Mouse (Mus musculus): ENCODE data around the gene Vsig10l. TPM values are rescaled to one million over a fixed set of nuclear protein-coding genes. Genes with fewer than 3 reads are reported as not detected.

Vsig10l gene
- polyA plus RNA-seq (2014; fragmentation: Nextera tagmentation; extraction: Ambion mirVana): 1.1 and 1.9 TPM in 2 replicates

GRCm38 (mm10) chr7:43462851-43463250 is at the start of gene Vsig10l:
Gene Vsig10l, plus strand, starts transcription at chr7:43463151.
- H3K4me3 ChIP-seq (ENCODE audit: low read depth, low read length): no peak within 1 kb of the TSS
- peaks cover 3% of the 10 kb centered on the region for H3K4me1 ChIP-seq (replicated peaks; ENCODE audit: control insufficient read depth, insufficient read depth, low read length)
- no peak for ATAC-seq (replicated peaks; ENCODE audit: low FRiP score)
- WGBS: 63% methylated on average over 4 of the region's 4 CpGs
- no peak within 1 kb of the TSS for H3K9ac ChIP-seq (ENCODE audit: low read depth, low read length)
- no peaks in the 10 kb centered on the region for H3K36me3 ChIP-seq (ENCODE audit: control insufficient read depth, insufficient read depth, low read length)
- H3K27ac ChIP-seq (ENCODE audit: low read depth, low read length): no peak within 1 kb of the TSS
- H3K4me2 ChIP-seq: no peak within 1 kb of the TSS
- no peaks in the 10 kb centered on the region for H3K9me3 ChIP-seq (ENCODE audit: control insufficient read depth, low read length)
- DNase-seq (ENCODE audit: low spot score): no peak
- peaks cover 4% of the 10 kb centered on the region for H3K27me3 ChIP-seq (replicated peaks; ENCODE audit: control insufficient read depth, insufficient read depth, low read length)

DNA sequence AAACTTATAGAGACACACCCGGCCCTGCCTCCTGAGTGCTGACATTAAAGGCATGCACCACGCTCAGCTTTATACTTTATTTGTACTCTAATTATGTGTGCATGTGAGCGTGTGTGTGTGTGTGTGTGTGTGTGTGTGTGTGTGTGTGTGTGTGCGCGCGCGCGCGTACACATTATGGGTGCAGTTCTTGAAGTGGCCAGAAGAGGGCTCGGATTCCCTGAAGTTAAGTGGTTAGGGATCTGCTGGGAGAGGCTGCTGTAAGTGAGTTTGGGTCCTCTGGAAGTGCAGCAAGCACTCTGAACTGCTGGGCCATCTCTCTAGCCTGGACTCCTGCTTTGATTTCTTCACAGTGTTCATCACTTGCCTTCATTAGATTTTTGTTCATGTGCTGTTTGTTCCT is 45.7 kb upstream of the Vsig10l start:
- H3K27ac ChIP-seq (ENCODE audit: low read depth, low read length): no peak overlapping the region
- no peaks in the 10 kb centered on the region for H3K4me1 ChIP-seq (replicated peaks; ENCODE audit: control insufficient read depth, insufficient read depth, low read length)
- no peaks in the 10 kb centered on the region for H3K27me3 ChIP-seq (replicated peaks; ENCODE audit: control insufficient read depth, insufficient read depth, low read length)
- H3K4me3 ChIP-seq (ENCODE audit: low read depth, low read length): no peak overlapping the region
- DNase-seq (ENCODE audit: low spot score) (no peak), ATAC-seq (replicated peaks; ENCODE audit: low FRiP score) (no peak)
- 80% methylated on average over 10 of the region's 10 CpGs for WGBS
- peaks cover 3% of the 10 kb centered on the region; the same call in 1 of the 2 replicates for H3K9me3 ChIP-seq (ENCODE audit: control insufficient read depth, low read length)
- no peak overlapping the region for H3K4me2 ChIP-seq
- no peaks in the 10 kb centered on the region for H3K36me3 ChIP-seq (ENCODE audit: control insufficient read depth, insufficient read depth, low read length)
- no peak overlapping the region for H3K9ac ChIP-seq (ENCODE audit: low read depth, low read length)

DNA sequence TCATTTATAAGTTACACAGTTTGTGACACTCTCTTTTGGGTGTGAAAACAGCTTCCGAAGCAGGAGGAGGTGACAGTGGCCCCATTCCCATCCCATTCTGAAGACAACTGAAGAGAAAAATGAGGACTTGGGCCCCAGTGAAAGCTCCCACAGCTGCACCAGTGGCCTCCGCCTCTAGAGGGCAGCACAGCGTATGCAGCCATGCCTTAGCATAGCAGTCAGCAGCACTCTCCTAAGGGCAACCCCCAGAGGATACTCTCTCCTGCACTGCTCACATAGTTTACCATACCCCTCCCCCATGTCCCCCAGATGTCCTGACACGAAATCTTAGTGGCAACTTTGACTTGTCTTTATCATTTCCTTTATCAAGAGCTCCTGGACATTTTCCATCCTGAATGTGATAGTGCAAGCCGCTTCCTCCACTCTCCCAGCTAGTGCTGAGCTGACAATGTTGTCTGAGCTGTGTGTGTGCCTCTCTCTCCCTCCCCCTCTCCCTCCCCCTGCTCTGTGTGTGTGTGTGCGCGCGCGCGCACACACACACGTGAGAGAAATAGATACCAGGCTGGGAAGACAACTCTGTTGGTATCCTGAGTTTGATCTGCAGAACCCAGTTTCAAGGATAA is 39.8 kb upstream of the Vsig10l start:
- ATAC-seq (replicated peaks; ENCODE audit: low FRiP score): peak; percentile 90
- Histone ChIP-seq H3K4me3 (ENCODE audit: low read depth, low read length) (no peak overlapping the region), H3K27ac (ENCODE audit: low read depth, low read length) (no peak overlapping the region), H3K27me3 (replicated peaks; ENCODE audit: control insufficient read depth, insufficient read depth, low read length) (no peaks in the 10 kb centered on the region), H3K4me1 (replicated peaks; ENCODE audit: control insufficient read depth, insufficient read depth, low read length) (peaks cover 3% of the 10 kb centered on the region; the same call in 1 of the 2 replicates), H3K4me2 (peak overlapping the region; percentile 35), H3K36me3 (ENCODE audit: control insufficient read depth, insufficient read depth, low read length) (no peaks in the 10 kb centered on the region), H3K9me3 (ENCODE audit: control insufficient read depth, low read length) (no peaks in the 10 kb centered on the region), H3K9ac (ENCODE audit: low read depth, low read length) (no peak overlapping the region)
- peak; percentile 72 for DNase-seq (ENCODE audit: low spot score)
- WGBS: 17% methylated on average over 11 of the region's 11 CpGs

DNA sequence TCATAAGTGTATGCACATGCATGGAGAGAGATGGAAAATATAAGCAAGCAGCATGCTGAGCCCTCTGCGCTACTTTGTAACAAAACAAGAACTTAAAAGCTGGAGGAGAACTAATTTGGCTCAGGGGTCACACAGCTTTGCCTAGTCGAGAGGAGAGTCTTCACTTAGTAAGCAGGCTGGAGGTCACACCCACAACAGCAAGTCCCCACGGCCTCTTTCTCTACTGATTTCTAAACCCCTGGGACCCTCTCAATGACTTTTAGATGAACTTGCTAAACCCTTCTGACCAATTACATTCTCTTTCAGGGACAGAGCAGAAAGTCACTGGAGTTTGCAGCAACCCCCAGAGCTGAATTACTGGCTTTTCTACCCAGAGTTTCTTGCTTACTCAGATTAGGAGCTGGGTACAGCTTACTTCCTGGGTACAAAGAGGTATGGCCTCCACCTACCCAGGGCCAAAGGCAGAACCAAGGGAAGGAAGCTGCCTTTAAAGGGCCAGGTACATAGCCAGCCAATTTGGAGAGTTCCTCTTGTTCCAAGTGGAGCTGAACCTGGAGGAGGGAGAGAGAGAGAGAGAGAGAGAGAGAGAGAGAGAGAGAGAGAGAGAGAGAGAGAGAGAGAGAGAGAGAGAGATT is 38.8 kb upstream of the Vsig10l start:
- no peaks in the 10 kb centered on the region for H3K27me3 ChIP-seq (replicated peaks; ENCODE audit: control insufficient read depth, insufficient read depth, low read length)
- H3K4me3 ChIP-seq (ENCODE audit: low read depth, low read length): no peak overlapping the region
- H3K9ac ChIP-seq (ENCODE audit: low read depth, low read length): no peak overlapping the region
- ATAC-seq (replicated peaks; ENCODE audit: low FRiP score) (no peak), DNase-seq (ENCODE audit: low spot score) (no peak)
- no peak overlapping the region for H3K27ac ChIP-seq (ENCODE audit: low read depth, low read length)
- H3K4me1 ChIP-seq (replicated peaks; ENCODE audit: control insufficient read depth, insufficient read depth, low read length): peaks cover 3% of the 10 kb centered on the region; the same call in 1 of the 2 replicates
- H3K36me3 ChIP-seq (ENCODE audit: control insufficient read depth, insufficient read depth, low read length): no peaks in the 10 kb centered on the region
- no peak overlapping the region for H3K4me2 ChIP-seq
- no peaks in the 10 kb centered on the region for H3K9me3 ChIP-seq (ENCODE audit: control insufficient read depth, low read length)
- WGBS: 76% methylated on average over 3 of the region's 3 CpGs

DNA sequence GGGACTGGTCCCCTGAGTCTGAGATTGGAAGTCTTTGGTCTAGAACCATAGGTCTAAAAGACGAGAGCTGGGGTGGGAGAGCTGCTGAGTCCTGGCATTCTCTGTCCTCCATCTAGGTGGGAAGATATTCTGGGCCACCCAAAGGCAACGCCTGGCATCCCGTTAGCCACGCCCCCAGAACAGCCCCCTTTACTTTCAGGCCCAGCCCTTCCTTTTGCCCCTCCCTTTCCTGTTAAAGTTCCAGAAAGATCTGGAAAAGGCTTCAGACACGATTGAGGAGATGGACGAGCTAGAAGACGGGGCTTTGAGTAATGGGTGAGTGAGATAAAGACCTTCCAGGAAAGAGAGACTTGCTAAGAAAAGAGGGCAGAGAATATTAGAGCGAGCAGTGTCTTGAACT is 35.5 kb upstream of the Vsig10l start, which contains the start of gene Lim2:
TSS of gene Lim2 (plus strand) at position 265 of the 400 bp plus-strand sequence.
- Histone ChIP-seq H3K4me1 (replicated peaks; ENCODE audit: control insufficient read depth, insufficient read depth, low read length) (peaks cover 3% of the 10 kb centered on the region; the same call in 1 of the 2 replicates), H3K9ac (ENCODE audit: low read depth, low read length) (no peak within 1 kb of the TSS), H3K36me3 (ENCODE audit: control insufficient read depth, insufficient read depth, low read length) (no peaks in the 10 kb centered on the region), H3K27me3 (replicated peaks; ENCODE audit: control insufficient read depth, insufficient read depth, low read length) (no peaks in the 10 kb centered on the region), H3K4me3 (ENCODE audit: low read depth, low read length) (no peak within 1 kb of the TSS), H3K4me2 (no peak within 1 kb of the TSS), H3K27ac (ENCODE audit: low read depth, low read length) (no peak within 1 kb of the TSS), H3K9me3 (ENCODE audit: control insufficient read depth, low read length) (no peaks in the 10 kb centered on the region)
- ATAC-seq (replicated peaks; ENCODE audit: low FRiP score) (no peak), DNase-seq (ENCODE audit: low spot score) (no peak)
- WGBS: 66% methylated on average over 8 of the region's 8 CpGs

GRCm38 (mm10) chr7:43429500-43429899 is 33.5 kb upstream of the Vsig10l start:
- Histone ChIP-seq H3K9ac (ENCODE audit: low read depth, low read length) (no peak overlapping the region), H3K9me3 (ENCODE audit: control insufficient read depth, low read length) (no peaks in the 10 kb centered on the region), H3K36me3 (ENCODE audit: control insufficient read depth, insufficient read depth, low read length) (no peaks in the 10 kb centered on the region), H3K27me3 (replicated peaks; ENCODE audit: control insufficient read depth, insufficient read depth, low read length) (no peaks in the 10 kb centered on the region), H3K4me2 (no peak overlapping the region), H3K4me1 (replicated peaks; ENCODE audit: control insufficient read depth, insufficient read depth, low read length) (no peaks in the 10 kb centered on the region), H3K27ac (ENCODE audit: low read depth, low read length) (no peak overlapping the region), H3K4me3 (ENCODE audit: low read depth, low read length) (no peak overlapping the region)
- ATAC-seq (replicated peaks; ENCODE audit: low FRiP score): no peak
- 39% methylated on average over 4 of the region's 4 CpGs for WGBS
- no peak for DNase-seq (ENCODE audit: low spot score)

GRCm38 (mm10) chr7:43432891-43433290 is 30.1 kb upstream of the Vsig10l start:
- no peak overlapping the region for H3K9ac ChIP-seq (ENCODE audit: low read depth, low read length)
- DNase-seq (ENCODE audit: low spot score) (no peak), ATAC-seq (replicated peaks; ENCODE audit: low FRiP score) (no peak)
- H3K4me2 ChIP-seq: no peak overlapping the region
- no peak overlapping the region for H3K27ac ChIP-seq (ENCODE audit: low read depth, low read length)
- no peak overlapping the region for H3K4me3 ChIP-seq (ENCODE audit: low read depth, low read length)
- H3K27me3 ChIP-seq (replicated peaks; ENCODE audit: control insufficient read depth, insufficient read depth, low read length): no peaks in the 10 kb centered on the region
- no peaks in the 10 kb centered on the region for H3K36me3 ChIP-seq (ENCODE audit: control insufficient read depth, insufficient read depth, low read length)
- H3K9me3 ChIP-seq (ENCODE audit: control insufficient read depth, low read length): no peaks in the 10 kb centered on the region
- H3K4me1 ChIP-seq (replicated peaks; ENCODE audit: control insufficient read depth, insufficient read depth, low read length): no peaks in the 10 kb centered on the region
- WGBS: 79% methylated on average over 4 of the region's 4 CpGs

- 83% methylated on average over 5 of the region's 5 CpGs for WGBS
- Histone ChIP-seq H3K36me3 (ENCODE audit: control insufficient read depth, insufficient read depth, low read length) (no peaks in the 10 kb centered on the region), H3K4me2 (no peak overlapping the region), H3K9me3 (ENCODE audit: control insufficient read depth, low read length) (no peaks in the 10 kb centered on the region), H3K27ac (ENCODE audit: low read depth, low read length) (no peak overlapping the region), H3K4me3 (ENCODE audit: low read depth, low read length) (no peak overlapping the region), H3K4me1 (replicated peaks; ENCODE audit: control insufficient read depth, insufficient read depth, low read length) (no peaks in the 10 kb centered on the region), H3K9ac (ENCODE audit: low read depth, low read length) (no peak overlapping the region), H3K27me3 (replicated peaks; ENCODE audit: control insufficient read depth, insufficient read depth, low read length) (no peaks in the 10 kb centered on the region)
- DNase-seq (ENCODE audit: low spot score): no peak
- ATAC-seq (replicated peaks; ENCODE audit: low FRiP score): no peak
Observed at GRCm38 (mm10) chr7:43434676-43435075, 28.3 kb upstream of the Vsig10l start.

All from liver, embryonic 11.5 days (tissue).